Mouse (Mus musculus) hindbrain, embryonic 10.5 days (tissue): ENCODE data around the gene Zcchc3. TPM values are rescaled to one million over a fixed set of nuclear protein-coding genes. Genes with fewer than 3 reads are reported as not detected.
"Not testable (repeated sequence)": the region's sequence is repeated elsewhere in the genome, so short reads cannot be mapped to it uniquely, and the experiment has no call there.

Experiments
- DNase-seq: peaks from one replicate; pipeline ENCODE4 v3.0.0-alpha.2; 2017; ENCODE audit warnings: low spot score
- H3K27ac ChIP-seq: fragments of 300-500 bp; sonication (generic); 2 replicates; pipeline ENCODE4 v1.5.1; 2016; ENCODE audit warnings: mild to moderate bottlenecking, moderate library complexity
- H3K27me3 ChIP-seq: fragments of 300-500 bp; sonication (generic); 2 replicates; pipeline ENCODE4 v1.6.1; 2016; ENCODE audit warnings: mild to moderate bottlenecking; ENCODE audit not compliant: poor library complexity, insufficient read depth, severe bottlenecking
- H3K36me3 ChIP-seq: fragments of 300-500 bp; sonication (generic); 2 replicates; pipeline ENCODE4 v1.6.1; 2016; ENCODE audit warnings: mild to moderate bottlenecking, moderate library complexity
- H3K4me1 ChIP-seq: fragments of 300-500 bp; sonication (generic); replicated peaks from 2 replicates; pipeline ENCODE4 v1.6.1; 2016; ENCODE audit warnings: mild to moderate bottlenecking
- H3K4me3 ChIP-seq: fragments of 300-500 bp; sonication (generic); 2 replicates; pipeline ENCODE4 v1.5.1; 2016; ENCODE audit warnings: mild to moderate bottlenecking, moderate library complexity
- H3K9me3 ChIP-seq: fragments of 300-500 bp; sonication (generic); 2 replicates; pipeline ENCODE4 v1.6.1; 2016; ENCODE audit warnings: mild to moderate bottlenecking, moderate library complexity
- WGBS: fragments of 180-500 bp; shearing (Covaris S2); methylation state at CpG from one replicate; pipeline ENCODE4 v1.1.7; 2016; 5-methylcytosine and 5-hydroxymethylcytosine counted together
- polyA plus RNA-seq: library from polyadenylated mRNA; unstranded; fragments of >200 nt; fragmentation: Nextera tagmentation; extraction: Ambion mirVana; gene quantifications from 2 replicates; pipeline ENCODE4 v1.2.1, GENCODE M21; 2016

Zcchc3 gene
- polyA plus RNA-seq, 1 experiment from 2014 or later = 47.9 TPM

- not testable (repeated sequence) for DNase-seq, H3K4me3 ChIP-seq, H3K27ac ChIP-seq, H3K36me3 ChIP-seq, H3K9me3 ChIP-seq, H3K27me3 ChIP-seq
- H3K4me1 ChIP-seq = peaks cover 12% of the 10 kb centered on the region
- 93% methylated on average over 2 of the region's 2 CpGs for WGBS
These were observed 13.7 kb upstream of the Zcchc3 start for GRCm38 (mm10) chr2:152428481-152428880.

- H3K27me3 ChIP-seq = no peaks in the 10 kb centered on the region
- H3K27ac ChIP-seq = no peak overlapping the region
- 3% methylated on average over 12 of the region's 12 CpGs for WGBS
- peak overlapping the region; percentile 24; the same call in 1 of the 2 replicates for H3K4me3 ChIP-seq
- peaks cover 12% of the 10 kb centered on the region for H3K4me1 ChIP-seq
- no peaks in the 10 kb centered on the region for H3K36me3 ChIP-seq
- DNase-seq = peak; percentile 31
- no peaks in the 10 kb centered on the region for H3K9me3 ChIP-seq
These were observed 12.7 kb upstream of the Zcchc3 start for GRCm38 (mm10) chr2:152427493-152427892.

GRCm38 (mm10) chr2:152415786-152416185, 959 bp upstream of the Zcchc3 start:
- H3K27ac ChIP-seq = peak overlapping the region; percentile 100

GRCm38 (mm10) chr2:152415287-152415686, 460 bp upstream of the Zcchc3 start, which contains the start of gene 6820408C15Rik:
Gene 6820408C15Rik (plus strand): TSS chr2:152415587.
- Histone ChIP-seq H3K9me3 (peaks cover 14% of the 10 kb centered on the region), H3K36me3 (0 out of 2 replicates have a peak, but pooled peaks cover 7% of the 10 kb centered on the region), H3K4me3 (peak within 1 kb of the TSS; percentile 97), H3K27me3 (no peaks in the 10 kb centered on the region), H3K4me1 (peaks cover 41% of the 10 kb centered on the region), H3K27ac (peak within 1 kb of the TSS; percentile 100)
- no peak for DNase-seq
- WGBS = 30% methylated on average over 4 of the region's 4 CpGs

More at GRCm38 (mm10) chr2:152415786-152416185, 959 bp upstream of the Zcchc3 start:
- 98% methylated on average over 3 of the region's 3 CpGs for WGBS
- Histone ChIP-seq H3K36me3 (0 out of 2 replicates have a peak, but pooled peaks cover 7% of the 10 kb centered on the region), H3K9me3 (peaks cover 15% of the 10 kb centered on the region), H3K27me3 (no peaks in the 10 kb centered on the region), H3K4me3 (peak overlapping the region; percentile 97), H3K4me1 (peaks cover 36% of the 10 kb centered on the region)
- no peak for DNase-seq

GRCm38 (mm10) chr2:152413765-152414584, 852 bp downstream of the Zcchc3 start:
- Histone ChIP-seq H3K27ac (peak overlapping the region; percentile 100), H3K4me1 (peaks cover 53% of the 10 kb centered on the region), H3K9me3 (peaks cover 9% of the 10 kb centered on the region), H3K4me3 (peak overlapping the region; percentile 97), H3K27me3 (no peaks in the 10 kb centered on the region), H3K36me3 (0 out of 2 replicates have a peak, but pooled peaks cover 7% of the 10 kb centered on the region)
- DNase-seq = peak; percentile 68
- under 1% methylated on average over 86 of the region's 86 CpGs for WGBS

GRCm38 (mm10) chr2:152413158-152413764, 1.6 kb downstream of the Zcchc3 start:
- peaks cover 53% of the 10 kb centered on the region for H3K4me1 ChIP-seq
- H3K27me3 ChIP-seq = no peaks in the 10 kb centered on the region
- DNase-seq = no peak
- 0 out of 2 replicates have a peak, but pooled peaks cover 7% of the 10 kb centered on the region for H3K36me3 ChIP-seq
- WGBS = 1% methylated on average over 21 of the region's 21 CpGs
- peak overlapping the region; percentile 97 for H3K4me3 ChIP-seq
- peaks cover 9% of the 10 kb centered on the region for H3K9me3 ChIP-seq
- H3K27ac ChIP-seq = peak overlapping the region; percentile 100

GRCm38 (mm10) chr2:152412526-152413157, 2.2 kb downstream of the Zcchc3 start:
- Histone ChIP-seq H3K4me3 (peak overlapping the region; percentile 97), H3K36me3 (0 out of 2 replicates have a peak, but pooled peaks cover 7% of the 10 kb centered on the region), H3K4me1 (peaks cover 53% of the 10 kb centered on the region), H3K9me3 (peaks cover 9% of the 10 kb centered on the region), H3K27me3 (no peaks in the 10 kb centered on the region), H3K27ac (peak overlapping the region; percentile 100)
- peak; percentile 41 for DNase-seq
- 2% methylated on average over 15 of the region's 15 CpGs for WGBS

GRCm38 (mm10) chr2:152411471-152411870, 3.4 kb downstream of the Zcchc3 start:
- Histone ChIP-seq H3K9me3 (peaks cover 9% of the 10 kb centered on the region), H3K27me3 (no peaks in the 10 kb centered on the region), H3K4me3 (peak overlapping the region; percentile 97), H3K36me3 (0 out of 2 replicates have a peak, but pooled peaks cover 7% of the 10 kb centered on the region), H3K27ac (peak overlapping the region; percentile 100), H3K4me1 (peaks cover 56% of the 10 kb centered on the region)
- DNase-seq = no peak
- WGBS = 2% methylated on average over 7 of the region's 7 CpGs

GRCm38 (mm10) chr2:152410971-152411371, 3.9 kb downstream of the Zcchc3 start:
- Histone ChIP-seq H3K36me3 (0 out of 2 replicates have a peak, but pooled peaks cover 4% of the 10 kb centered on the region), H3K4me1 (peaks cover 60% of the 10 kb centered on the region), H3K9me3 (peaks cover 4% of the 10 kb centered on the region; the same call in 1 of the 2 replicates), H3K27me3 (no peaks in the 10 kb centered on the region), H3K27ac (peak overlapping the region; percentile 100), H3K4me3 (peak overlapping the region; percentile 97)
- peak; percentile 94 for DNase-seq
- WGBS = under 1% methylated on average over 15 of the region's 15 CpGs

GRCm38 (mm10) chr2:152409781-152410180, 5.0 kb downstream of the Zcchc3 start:
- WGBS = 77% methylated on average over 6 of the region's 6 CpGs
- peaks cover 61% of the 10 kb centered on the region for H3K4me1 ChIP-seq
- H3K36me3 ChIP-seq = 0 out of 2 replicates have a peak, but pooled peaks cover 4% of the 10 kb centered on the region
- H3K27me3 ChIP-seq = no peaks in the 10 kb centered on the region
- no peaks in the 10 kb centered on the region for H3K9me3 ChIP-seq
- DNase-seq = no peak
- peak overlapping the region; percentile 100 for H3K27ac ChIP-seq
- peak overlapping the region; percentile 97; the same call in 1 of the 2 replicates for H3K4me3 ChIP-seq

GRCm38 (mm10) chr2:152406126-152406525, 8.7 kb downstream of the Zcchc3 start:
- Histone ChIP-seq H3K27ac (peak overlapping the region; percentile 87), H3K36me3 (no peaks in the 10 kb centered on the region), H3K27me3 (no peaks in the 10 kb centered on the region), H3K4me1 (peaks cover 37% of the 10 kb centered on the region), H3K9me3 (no peaks in the 10 kb centered on the region), H3K4me3 (peak overlapping the region; percentile 49)
- 0% methylated on average over 19 of the region's 19 CpGs for WGBS
- peak; percentile 97 for DNase-seq

GRCm38 (mm10) chr2:152399122-152399542, 15.7 kb downstream of the Zcchc3 start:
- DNase-seq = no peak
- peaks cover 58% of the 10 kb centered on the region for H3K4me1 ChIP-seq
- WGBS = under 1% methylated on average over 13 of the region's 13 CpGs
- no peaks in the 10 kb centered on the region for H3K9me3 ChIP-seq
- peak overlapping the region; percentile 98 for H3K27ac ChIP-seq
- peaks cover 10% of the 10 kb centered on the region; the same call in 1 of the 2 replicates for H3K27me3 ChIP-seq
- peaks cover 10% of the 10 kb centered on the region for H3K36me3 ChIP-seq
- peak overlapping the region; percentile 94 for H3K4me3 ChIP-seq
